Mouse (Mus musculus): ENCODE results near the gene Usp54. TPM values are rescaled to one million over a fixed set of nuclear protein-coding genes. Genes with fewer than 3 reads are reported as not detected.
A peak's percentile ranks its signal among the peaks of the same experiment; 100 is the strongest.

Usp54 gene
- total RNA-seq, 2 experiments from 2014 or later: 51.4 to 57.1 TPM

GRCm38 (mm10) chr14:20619131-20619530 is 21.7 kb downstream of the Usp54 start:
- no peak overlapping the region for H3K4me3 ChIP-seq
- peak in 1 of 2 experiments; percentile 23 for DNase-seq (ENCODE audit: low spot score in 2 of 2)
- peak overlapping the region; percentile 95 for H3K27ac ChIP-seq

DNA sequence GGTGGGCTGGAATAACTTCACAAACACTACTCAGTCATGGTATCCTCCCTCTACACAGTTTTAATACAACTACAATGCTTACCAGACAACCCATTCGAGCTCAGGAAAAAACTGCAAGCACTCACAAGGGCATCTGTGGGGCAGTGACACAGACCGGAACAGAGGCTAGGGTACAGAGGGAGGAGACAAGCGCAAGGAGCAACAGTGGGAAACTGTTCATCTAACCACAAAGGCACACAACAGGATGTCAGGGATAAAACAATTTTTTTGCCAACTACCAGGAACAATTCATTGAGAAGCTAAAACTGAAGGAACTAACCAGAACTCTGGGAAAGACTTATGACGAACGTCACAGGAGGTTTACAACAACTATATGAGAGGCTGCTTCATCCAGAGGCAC is 22.7 kb downstream of the Usp54 start:
- H3K4me3 ChIP-seq: peak overlapping the region; percentile 49
- TF ChIP-seq CTCF (conservative IDR thresholded peaks at IDR 0.05): no peak
- DNase-seq (ENCODE audit: low spot score in 2 of 2): no peak
- H3K27ac ChIP-seq: peak overlapping the region; percentile 95

More at GRCm38 (mm10) chr14:20619131-20619530, 21.7 kb downstream of the Usp54 start:
- TF ChIP-seq CTCF (conservative IDR thresholded peaks at IDR 0.05): no peak

DNA sequence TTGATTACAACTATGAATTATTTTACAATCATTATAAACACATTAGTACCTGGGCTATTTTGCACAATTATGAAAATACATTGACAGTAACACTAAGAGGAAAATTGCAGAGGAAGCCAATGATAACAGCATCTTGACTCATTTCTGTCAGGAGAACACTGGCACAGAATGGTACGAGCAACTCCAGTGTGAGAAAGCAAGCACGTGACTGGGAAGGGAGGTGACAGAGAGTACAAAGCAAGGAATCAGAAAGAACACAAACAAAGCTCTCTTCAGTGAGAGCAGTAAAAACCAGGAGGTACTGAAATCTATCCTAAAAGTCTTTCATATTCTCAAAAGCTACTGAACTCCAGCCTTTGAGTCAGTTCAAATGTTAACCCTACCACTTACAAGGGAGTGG is 24.4 kb downstream of the Usp54 start:
- peak; percentile 28 to 43 for DNase-seq (ENCODE audit: low spot score in 2 of 2)
- Histone ChIP-seq H3K4me3 (peak overlapping the region; percentile 49), H3K27ac (peak overlapping the region; percentile 95)
- no peak for TF ChIP-seq CTCF (conservative IDR thresholded peaks at IDR 0.05)

- TF ChIP-seq CTCF (conservative IDR thresholded peaks at IDR 0.05): no peak
- no peak for DNase-seq (ENCODE audit: low spot score in 2 of 2)
- H3K4me3 ChIP-seq: no peak overlapping the region; the same call in 1 of the 2 replicates
- peak overlapping the region; percentile 95 for H3K27ac ChIP-seq
Observed at GRCm38 (mm10) chr14:20615075-20615474, 25.8 kb downstream of the Usp54 start.

DNA sequence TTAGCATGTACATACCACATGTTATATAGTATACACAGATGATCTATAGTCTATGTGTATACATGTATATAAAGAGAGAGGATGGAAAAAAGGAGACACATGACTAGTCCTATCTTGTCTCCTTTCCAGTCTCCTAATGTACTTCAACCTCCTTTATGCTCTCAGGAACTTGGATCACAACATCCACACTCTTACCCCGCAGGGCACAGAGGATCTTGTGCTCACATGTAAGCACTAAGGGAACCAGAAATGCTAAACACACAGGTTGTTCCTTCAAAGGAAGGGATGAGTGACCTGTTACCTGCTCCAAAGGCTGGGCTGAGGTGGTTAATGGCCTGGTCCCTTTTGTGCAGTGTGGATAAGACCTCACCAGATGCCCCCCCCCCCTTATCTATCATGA is 28.0 kb downstream of the Usp54 start:
- no peak overlapping the region for H3K4me3 ChIP-seq
- no peak for DNase-seq (ENCODE audit: low spot score in 2 of 2)
- no peak overlapping the region for H3K27ac ChIP-seq
- no peak for TF ChIP-seq CTCF (conservative IDR thresholded peaks at IDR 0.05)

DNA sequence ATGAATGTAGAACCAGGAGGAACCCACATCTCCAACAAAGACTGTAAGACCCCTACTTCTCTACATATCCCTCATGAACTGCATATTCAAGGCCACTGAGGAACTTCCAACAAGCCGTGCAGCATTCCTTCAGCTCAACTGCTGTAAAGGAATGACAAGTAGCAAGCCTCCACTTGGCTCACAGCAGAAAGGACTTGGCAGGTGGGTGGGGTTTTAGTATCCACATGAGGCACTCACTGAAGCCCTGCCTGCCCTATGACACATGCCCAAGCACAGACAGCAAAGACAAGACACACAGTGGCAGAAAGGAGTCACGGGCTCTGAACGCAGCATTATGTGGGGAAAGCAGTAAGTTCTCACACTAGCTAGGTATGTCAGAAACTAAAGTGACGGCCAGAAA is 30.7 kb downstream of the Usp54 start:
- no peak for DNase-seq (ENCODE audit: low spot score in 2 of 2)
- no peak for TF ChIP-seq CTCF (conservative IDR thresholded peaks at IDR 0.05)

DNA sequence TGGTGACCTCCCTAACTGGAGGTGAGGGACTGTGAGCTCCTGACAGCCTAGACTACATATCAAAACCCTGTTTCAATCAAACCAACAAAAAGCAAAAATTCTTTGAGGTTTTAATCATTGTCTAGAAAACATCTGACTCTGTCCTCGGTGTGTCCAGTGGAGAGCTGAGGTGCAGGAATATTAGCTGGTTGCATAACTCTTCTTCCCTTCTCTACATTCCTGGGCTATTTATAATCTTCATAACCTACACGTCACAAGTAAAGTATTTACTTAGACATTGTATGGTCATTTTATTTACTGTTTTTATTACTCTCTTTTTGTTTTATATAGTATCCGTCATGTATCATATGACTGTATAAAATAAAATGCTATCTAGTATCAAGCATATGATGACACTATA is 31.3 kb downstream of the Usp54 start:
- Histone ChIP-seq H3K27ac (no peak overlapping the region), H3K4me3 (no peak overlapping the region)
- DNase-seq (ENCODE audit: low spot score in 2 of 2): no peak
- no peak for TF ChIP-seq CTCF (conservative IDR thresholded peaks at IDR 0.05)

More for the DNA sequence above, 30.7 kb downstream of the Usp54 start:
- H3K27ac ChIP-seq: 0 out of 2 replicates have a peak overlapping the region, but pooled peaks have one; percentile 14
- no peak overlapping the region for H3K4me3 ChIP-seq

DNA sequence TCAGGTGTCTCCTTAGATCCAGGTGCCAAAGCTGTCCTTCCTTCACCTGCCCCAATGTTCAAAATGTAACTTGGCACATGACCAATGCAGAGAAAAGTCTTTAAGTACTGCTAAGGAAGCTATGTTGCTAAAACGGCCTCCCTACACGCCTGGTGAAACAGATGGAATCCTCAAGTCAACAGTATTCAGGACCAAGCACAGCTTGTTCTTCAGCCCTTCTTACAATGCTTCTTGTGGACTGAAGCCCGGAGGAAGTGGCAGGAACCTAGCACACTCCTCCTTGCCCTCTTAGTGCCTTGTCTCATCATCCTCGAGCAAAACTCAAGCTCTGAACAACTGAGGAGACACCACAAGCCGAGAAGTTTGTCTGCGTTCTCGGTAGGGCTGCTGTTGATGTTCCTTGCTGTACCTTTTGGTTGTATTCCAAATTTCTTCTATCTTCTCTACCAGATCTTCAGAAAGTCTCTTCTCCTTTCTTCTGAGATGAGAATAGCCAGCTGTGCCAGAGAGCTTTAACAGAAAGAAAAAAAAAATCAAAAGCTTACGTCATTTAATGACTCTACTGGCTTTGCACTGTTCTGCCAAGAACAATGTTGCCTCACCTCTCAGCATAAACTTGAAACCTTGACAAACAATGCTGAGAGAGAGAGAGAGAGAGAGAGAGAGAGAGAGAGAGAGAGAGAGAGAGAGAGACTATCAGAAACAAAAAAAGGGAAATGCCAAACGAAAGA is 33.3 kb downstream of the Usp54 start:
- Histone ChIP-seq H3K4me3 (peak overlapping the region; percentile 32), H3K27ac (peak overlapping the region; percentile 64)
- no peak for TF ChIP-seq CTCF (conservative IDR thresholded peaks at IDR 0.05)
- DNase-seq (ENCODE audit: low spot score in 2 of 2): no peak

- TF ChIP-seq CTCF (conservative IDR thresholded peaks at IDR 0.05): no peak
Observed at GRCm38 (mm10) chr14:20601287-20601686, 39.6 kb downstream of the Usp54 start.

DNA sequence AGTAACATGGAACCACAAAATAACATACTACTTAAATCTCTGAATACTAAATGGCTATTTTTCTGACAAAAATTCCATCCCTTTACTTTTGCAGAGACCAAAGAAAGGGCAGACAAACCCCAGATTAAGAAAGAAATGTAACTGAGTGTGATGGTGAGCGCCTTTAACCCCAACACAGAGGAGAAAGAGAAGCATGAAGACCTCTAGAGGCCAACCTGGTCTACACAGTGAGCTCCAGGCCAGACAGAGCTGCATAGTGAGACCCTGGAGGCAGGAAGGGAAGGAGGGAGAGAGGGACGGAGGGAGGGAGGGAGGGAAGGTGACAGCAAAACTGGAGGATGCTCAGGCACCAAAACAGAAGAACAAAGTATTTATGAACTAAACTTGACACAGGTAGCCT is 40.7 kb downstream of the Usp54 start:
- TF ChIP-seq CTCF (conservative IDR thresholded peaks at IDR 0.05): no peak
- H3K4me3 ChIP-seq: no peak overlapping the region
- no peak for DNase-seq (ENCODE audit: low spot score in 2 of 2)
- peak overlapping the region; percentile 87 for H3K27ac ChIP-seq

More at GRCm38 (mm10) chr14:20601287-20601686, 39.6 kb downstream of the Usp54 start:
- peak overlapping the region; percentile 11; the same call in 1 of the 2 replicates for H3K27ac ChIP-seq
- no peak for DNase-seq (ENCODE audit: low spot score in 2 of 2)
- H3K4me3 ChIP-seq: no peak overlapping the region

GRCm38 (mm10) chr14:20599542-20599941 is 41.3 kb downstream of the Usp54 start:
- DNase-seq (ENCODE audit: low spot score in 2 of 2): no peak

DNA sequence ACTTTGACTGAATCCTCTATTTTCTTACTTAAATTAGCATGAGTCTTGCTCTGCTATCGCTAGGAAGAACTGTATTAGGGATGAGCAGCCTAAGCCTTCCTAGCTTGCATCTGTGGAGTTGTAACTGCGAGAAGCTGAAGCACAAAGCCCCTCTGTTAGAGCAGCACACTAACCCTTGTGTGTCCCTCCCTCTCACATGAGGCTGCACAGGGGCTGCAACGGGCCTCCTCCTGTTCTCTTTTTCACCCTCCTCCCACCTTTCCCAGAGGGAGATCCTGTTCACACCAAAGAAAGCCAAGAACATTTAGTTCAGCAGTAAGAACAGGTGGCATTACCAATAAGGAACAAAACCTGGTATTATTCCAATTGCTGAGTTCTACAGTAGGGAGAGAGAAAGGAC is 45.1 kb downstream of the Usp54 start:
- Histone ChIP-seq H3K27ac (peak overlapping the region; percentile 87), H3K4me3 (no peak overlapping the region)
- no peak for TF ChIP-seq CTCF (conservative IDR thresholded peaks at IDR 0.05)
- peak; percentile 64 to 70 for DNase-seq (ENCODE audit: low spot score in 2 of 2)

More at GRCm38 (mm10) chr14:20599542-20599941, 41.3 kb downstream of the Usp54 start:
- peak overlapping the region; percentile 87 for H3K27ac ChIP-seq
- no peak for TF ChIP-seq CTCF (conservative IDR thresholded peaks at IDR 0.05)
- H3K4me3 ChIP-seq: no peak overlapping the region

- Histone ChIP-seq H3K4me3 (no peak overlapping the region), H3K27ac (no peak overlapping the region)
- no peak for DNase-seq (ENCODE audit: low spot score in 2 of 2)
- TF ChIP-seq CTCF (conservative IDR thresholded peaks at IDR 0.05): no peak
Observed at GRCm38 (mm10) chr14:20587458-20587857, 53.4 kb downstream of the Usp54 start.

Data from layer of hippocampus, adult 2 months (tissue).